Comparison of ENCODE assay signal across 9 mouse cellular contexts in the genomic region with DNA sequence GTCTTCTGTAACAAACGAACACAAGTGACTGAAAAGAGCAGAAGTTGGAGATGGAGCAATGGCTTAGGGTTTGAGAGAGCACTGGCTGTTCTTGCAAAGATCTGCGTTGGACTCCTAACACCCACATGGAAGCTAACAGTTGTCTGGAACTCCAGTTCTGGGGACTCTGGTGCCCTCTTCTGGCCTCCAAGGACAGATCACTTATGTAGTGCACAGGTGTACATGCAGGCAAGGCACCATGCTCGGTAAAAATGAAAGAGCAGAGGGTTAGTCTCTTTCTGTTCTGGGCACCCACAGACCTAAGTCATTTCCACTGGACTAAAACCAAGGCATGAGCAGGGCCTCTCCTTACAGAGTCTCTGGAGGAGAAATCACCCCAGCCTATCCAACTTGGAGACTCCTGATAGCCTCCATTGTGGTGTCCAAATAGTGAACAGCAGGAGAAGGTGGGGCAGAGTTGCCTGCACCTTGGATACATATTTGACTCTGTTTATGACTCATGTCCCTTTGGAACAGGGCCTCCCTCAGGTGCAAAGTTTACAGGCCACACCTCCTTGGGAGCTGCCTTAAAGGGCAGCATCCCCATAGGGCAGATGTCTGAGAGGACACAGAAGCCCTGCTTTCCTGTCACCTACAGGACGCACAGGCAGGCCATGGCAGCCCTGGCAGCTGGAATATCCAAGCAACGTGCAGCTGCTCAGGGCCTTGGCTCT. TPM values are rescaled to one million over a fixed set of nuclear protein-coding genes. Genes with fewer than 3 reads are reported as not detected.
DNase-seq lines count a peak whose midpoint lies in the region; ATAC-seq and TF ChIP-seq lines count a peak whose summit lies in the region.
"Had no signal": no experiment of that assay in that cellular context is flagged by ENCODE, and none has a peak within 500 bp of the region (broad histone marks: within the 10 kb centered on the region; RNA-seq: fewer than 3 reads in every experiment).

Capn8 (plus strand) TSS at position 600 of the 713 bp plus-strand sequence.

- H3K9ac ChIP-seq in forebrain, postnatal 0 days: no peak within 1 kb of the TSS
- H3K9ac ChIP-seq in forebrain, embryonic 11.5 days (ENCODE audit: low read length): no peak within 1 kb of the TSS
- H3K9ac ChIP-seq: lung, embryonic 15.5 days had no signal

- H3K27me3 ChIP-seq in forebrain, postnatal 0 days (ENCODE audit: insufficient read depth, low read length): no peaks in the 10 kb centered on the region
- H3K27me3 ChIP-seq in forebrain, embryonic 11.5 days (ENCODE audit: control insufficient read depth, insufficient read depth, low read length): peaks cover 9% of the 10 kb centered on the region; the same call in 1 of the 2 replicates
- H3K27me3 ChIP-seq: lung, embryonic 15.5 days had no signal

- DNase-seq in forebrain, postnatal 0 days: peak; percentile 27
- no peak for DNase-seq in forebrain, embryonic 11.5 days (ENCODE audit: low spot score)
- peak; percentile 77 for DNase-seq in 416B (ENCODE audit: low read depth)
- peak; percentile 33 for DNase-seq in brain, embryonic 14.5 days (ENCODE audit: low read depth)
- peak; percentile 29 for DNase-seq in lung, postnatal 10 days
- DNase-seq in adrenal gland, postnatal 25 days: no peak

- no peaks in the 10 kb centered on the region for H3K36me3 ChIP-seq in forebrain, postnatal 0 days (ENCODE audit: insufficient read depth)
- H3K36me3 ChIP-seq in forebrain, embryonic 11.5 days (ENCODE audit: control insufficient read depth, insufficient read depth, low read length): no peaks in the 10 kb centered on the region
- H3K36me3 ChIP-seq: lung, embryonic 15.5 days had no signal

- 70% methylated on average over 5 of the region's 5 CpGs for WGBS in forebrain, postnatal 0 days
- WGBS in forebrain, embryonic 11.5 days: 79% methylated on average over 5 of the region's 5 CpGs

- H3K27ac ChIP-seq in forebrain, postnatal 0 days (ENCODE audit: low read depth, low read length): no peak within 1 kb of the TSS
- H3K27ac ChIP-seq in forebrain, embryonic 11.5 days (ENCODE audit: low read depth, low read length): no peak within 1 kb of the TSS
- H3K27ac ChIP-seq: lung, embryonic 15.5 days had no signal

- H3K4me3 ChIP-seq in forebrain, postnatal 0 days (ENCODE audit: low read depth, low read length): no peak within 1 kb of the TSS
- no peak within 1 kb of the TSS for H3K4me3 ChIP-seq in forebrain, embryonic 11.5 days (ENCODE audit: low read depth, low read length)
- H3K4me3 ChIP-seq: lung, embryonic 15.5 days had no signal

- TF ChIP-seq CTCF in forebrain, postnatal 0 days (IDR thresholded peaks at IDR 0.05; ENCODE audit: low read depth): peak; percentile 40; the same call in 1 of the 2 replicates
- TF ChIP-seq CTCF in brain, embryonic 14.5 days (IDR thresholded peaks at IDR 0.05; ENCODE audit: borderline replicate concordance, extremely low read depth, insufficient read depth, insufficient read length): peak; percentile 44; the same call in 1 of the 2 replicates

- TF ChIP-seq POLR2A in brain, embryonic 14.5 days (IDR thresholded peaks at IDR 0.05; ENCODE audit: borderline replicate concordance, extremely low read depth, insufficient read depth, insufficient read length, poor library complexity, severe bottlenecking): no peak

- no peak within 1 kb of the TSS for H3K4me2 ChIP-seq in forebrain, postnatal 0 days (ENCODE audit: low read depth)
- H3K4me2 ChIP-seq in forebrain, embryonic 11.5 days (ENCODE audit: low read depth, low read length, severe bottlenecking): no peak within 1 kb of the TSS

- ATAC-seq in forebrain, postnatal 0 days: no peak
- ATAC-seq in forebrain, embryonic 11.5 days (replicated peaks; ENCODE audit: low FRiP score): no peak
- no peak for ATAC-seq in erythroblast, adult 5-6 weeks (replicated peaks; ENCODE audit: low FRiP score, poor library complexity, severe bottlenecking)
- ATAC-seq in monocyte, adult 5-6 weeks (replicated peaks; ENCODE audit: insufficient number of reproducible peaks, low FRiP score, low TSS enrichment, poor library complexity, severe bottlenecking): no peak

- no peaks in the 10 kb centered on the region for H3K9me3 ChIP-seq in forebrain, postnatal 0 days (ENCODE audit: low read length)
- no peaks in the 10 kb centered on the region for H3K9me3 ChIP-seq in forebrain, embryonic 11.5 days (ENCODE audit: control insufficient read depth, low read length)
- H3K9me3 ChIP-seq: lung, embryonic 15.5 days had no signal

- no peaks in the 10 kb centered on the region for H3K4me1 ChIP-seq in forebrain, postnatal 0 days (ENCODE audit: insufficient read depth)
- 0 out of 2 replicates have a peak, but pooled peaks cover 5% of the 10 kb centered on the region for H3K4me1 ChIP-seq in forebrain, embryonic 11.5 days (replicated peaks; ENCODE audit: control insufficient read depth, insufficient read depth, low read length)

RNA-seq across cellular contexts. Expression of gene Capn8, which starts in this region (rescaled TPM):
- total RNA-seq in forebrain, postnatal 0 days (2014; rRNA removed): not detected in 2 replicates
- polyA plus RNA-seq in forebrain, postnatal 0 days (2015; fragmentation: Nextera tagmentation; extraction: Ambion mirVana): 0.12 TPM in 1 of 2 replicates, not detected in the other
- polyA plus RNA-seq in forebrain, embryonic 11.5 days (2014; fragmentation: Nextera tagmentation; extraction: Ambion mirVana): 0.08 TPM in 1 of 2 replicates, not detected in the other
- 0.11 and 0.13 TPM in 2 replicates for polyA plus RNA-seq in brain, embryonic 14.5 days (2012; rRNA removed)
- not detected in 2 replicates for total RNA-seq in erythroblast, adult 5-6 weeks (2015; ENCODE audit: low replicate concordance)
- total RNA-seq in erythroblast, adult 5-6 weeks (2017; ENCODE audit: low replicate concordance): not detected in 2 replicates
- 0.30 TPM in 1 of 2 replicates, not detected in the other for total RNA-seq in adrenal gland, postnatal 25 days (2021)
- total RNA-seq in monocyte, adult 5-6 weeks (2017): not detected in 3 replicates
- polyA plus RNA-seq: lung, embryonic 15.5 days had no signal

Comparison
In these comparisons a context has a peak if more than half of its experiments do, and no peak if none do; other contexts are left out.
1. Peak in DNase-seq in forebrain, postnatal 0 days; RNA of the gene not detected or under 1 TPM.
2. Peak in DNase-seq in brain, embryonic 14.5 days; RNA of the gene not detected or under 1 TPM.
3. DNase-seq: peak in 416B (single experiment) and lung, postnatal 10 days (single experiment); none in forebrain, embryonic 11.5 days (single experiment) and adrenal gland, postnatal 25 days (single experiment).